Mouse (Mus musculus): ENCODE results near the gene Stim2. TPM values are rescaled to one million over a fixed set of nuclear protein-coding genes. Genes with fewer than 3 reads are reported as not detected.

The Stim2 gene
- total RNA-seq, 2 experiments from 2014 or later, result 35.7 to 49.3 TPM

GRCm38 (mm10) chr5:54100916-54101315, 102.6 kb downstream of the Stim2 start:
- intact Hi-C loops (cut with DNase I), result no loop called here
- peak in 1 of 2 experiments; percentile 34 for DNase-seq

- no peak for DNase-seq
- intact Hi-C loops (cut with DNase I), result no loop called here
Observed at GRCm38 (mm10) chr5:54101318-54101717, 103.0 kb downstream of the Stim2 start.

GRCm38 (mm10) chr5:54101960-54102359, 103.7 kb downstream of the Stim2 start:
- DNase-seq, result no peak
- intact Hi-C loops (cut with DNase I), result no loop called here

GRCm38 (mm10) chr5:54106669-54107068, 108.4 kb downstream of the Stim2 start:
- intact Hi-C loops (cut with DNase I), result no loop called here
- no peak for DNase-seq

- intact Hi-C loops (cut with DNase I), result no loop called here
- no peak for DNase-seq
Observed at GRCm38 (mm10) chr5:54107069-54107468, 108.8 kb downstream of the Stim2 start.

- no peak for DNase-seq
- intact Hi-C loops (cut with DNase I), result no loop called here
Observed at GRCm38 (mm10) chr5:54109096-54109495, 110.8 kb downstream of the Stim2 start.

GRCm38 (mm10) chr5:54110789-54111188, 112.5 kb downstream of the Stim2 start:
- intact Hi-C loops (cut with DNase I), result loop anchor here (5.0 to 10.0 kb wide), 2 partner anchors 113 to 426 kb away; partner anchors contain the start of gene Stim2
- DNase-seq, result no peak

GRCm38 (mm10) chr5:54113284-54113683, 115.0 kb downstream of the Stim2 start:
- peak; percentile 49 to 52 for DNase-seq
- intact Hi-C loops (cut with DNase I), result loop anchor here (2.0 to 10.0 kb wide), 3 partner anchors 116 to 428 kb away; partner anchors contain the start of gene Stim2

GRCm38 (mm10) chr5:54116538-54116937, 118.2 kb downstream of the Stim2 start:
- intact Hi-C loops (cut with DNase I), result loop anchor here (10.0 kb wide), 1 partner anchor 432 kb away; no protein-coding TSS in a partner anchor
- no peak for DNase-seq

GRCm38 (mm10) chr5:54118410-54119212, 120.3 kb downstream of the Stim2 start:
- DNase-seq, result no peak
- intact Hi-C loops (cut with DNase I), result loop anchor here (10.0 kb wide), 1 partner anchor 434 kb away; no protein-coding TSS in a partner anchor

- intact Hi-C loops (cut with DNase I), result no loop called here
- DNase-seq, result no peak
Observed at GRCm38 (mm10) chr5:54148091-54148795, 149.9 kb downstream of the Stim2 start.

- intact Hi-C loops (cut with DNase I), result no loop called here
- no peak for DNase-seq
Observed at GRCm38 (mm10) chr5:54154503-54155226, 156.4 kb downstream of the Stim2 start.

- intact Hi-C loops (cut with DNase I), result no loop called here
- no peak for DNase-seq
Observed at GRCm38 (mm10) chr5:54155227-54155776, 157.0 kb downstream of the Stim2 start.

- no peak for DNase-seq
- intact Hi-C loops (cut with DNase I), result no loop called here
Observed at GRCm38 (mm10) chr5:54155916-54156315, 157.6 kb downstream of the Stim2 start.

- DNase-seq, result no peak
- intact Hi-C loops (cut with DNase I), result no loop called here
Observed at GRCm38 (mm10) chr5:54156944-54157527, 158.7 kb downstream of the Stim2 start.

- intact Hi-C loops (cut with DNase I), result no loop called here
- no peak for DNase-seq
Observed at GRCm38 (mm10) chr5:54158230-54158629, 159.9 kb downstream of the Stim2 start.

GRCm38 (mm10) chr5:54159156-54159793, 161.0 kb downstream of the Stim2 start:
- intact Hi-C loops (cut with DNase I), result no loop called here
- DNase-seq, result no peak

GRCm38 (mm10) chr5:54160561-54160960, 162.3 kb downstream of the Stim2 start:
- intact Hi-C loops (cut with DNase I), result no loop called here

GRCm38 (mm10) chr5:54163890-54164289, 165.6 kb downstream of the Stim2 start:
- intact Hi-C loops (cut with DNase I), result no loop called here
- DNase-seq, result no peak

More at GRCm38 (mm10) chr5:54160561-54160960, 162.3 kb downstream of the Stim2 start:
- no peak for DNase-seq
